ENCODE assay signal across 1 mouse cellular context in the genomic region with DNA sequence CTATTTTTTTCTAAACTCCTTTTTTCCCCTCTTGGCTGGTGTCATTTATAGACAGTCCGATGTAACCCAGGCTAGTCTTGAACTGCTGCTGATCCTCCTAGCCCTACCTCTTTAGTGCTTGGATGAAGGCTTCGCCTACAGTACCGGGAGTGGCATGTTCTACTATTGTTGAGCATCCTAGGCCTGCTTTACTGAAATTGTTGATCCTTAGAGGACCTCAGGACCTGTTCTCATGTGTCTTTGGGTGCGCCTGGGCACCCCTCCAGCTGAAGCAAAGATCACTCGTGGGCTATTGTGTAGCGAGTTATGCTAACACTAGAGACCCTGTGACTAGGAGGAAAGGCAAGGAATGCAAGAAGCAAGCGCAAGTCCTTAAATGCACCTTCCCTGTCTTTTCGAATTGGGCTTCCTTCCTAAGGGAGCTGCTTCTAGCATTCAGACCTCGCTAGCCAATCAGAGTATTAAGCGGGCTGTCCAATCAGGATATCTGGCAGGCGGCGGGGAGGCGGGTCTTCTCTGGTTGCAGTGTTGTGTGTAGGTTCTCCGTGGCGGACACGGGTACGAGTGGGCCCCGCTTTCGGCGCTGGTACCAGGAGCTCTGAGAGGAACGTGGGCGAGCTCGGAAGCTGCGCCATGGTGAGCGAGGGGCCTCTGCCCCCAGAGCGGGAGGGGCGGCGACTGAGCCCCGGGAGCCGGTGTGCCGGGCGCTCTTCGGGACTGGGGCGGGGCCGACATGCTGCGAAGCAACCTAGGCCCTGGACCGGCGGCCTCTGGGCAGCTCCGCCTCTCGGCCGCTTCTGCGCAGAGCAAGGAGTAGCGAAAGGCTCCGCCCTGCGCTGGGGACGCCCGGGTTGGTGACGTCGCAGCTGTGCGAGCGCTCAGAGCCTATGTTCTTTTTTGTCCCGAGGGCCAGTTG.
TF ChIP-seq lines count a peak whose summit lies in the region.

No protein-coding gene starts in this region.

TF ChIP-seq in MEL, 35 proteins besides CTCF, POLR2A, EP300 and RAD21 (continued from another document):
- TF ChIP-seq TBP (IDR thresholded peaks at IDR 0.05; ENCODE audit: low read depth, low read length) (peak; percentile 74), USF1 (IDR thresholded peaks at IDR 0.05; ENCODE audit: low read depth, low read length) (0 out of 2 replicates have a peak, but pooled peaks have one; percentile 8)
